Mouse (Mus musculus): ENCODE data around the gene Vps54. TPM values are rescaled to one million over a fixed set of nuclear protein-coding genes. Genes with fewer than 3 reads are reported as not detected.
A peak's percentile ranks its signal among the peaks of the same experiment; 100 is the strongest.

The Vps54 gene
- total RNA-seq, 2 experiments from 2014 or later, result 14.9 to 15.9 TPM

GRCm38 (mm10) chr11:21325781-21326180 is 86.7 kb downstream of the Vps54 start:
- intact Hi-C loops (cut with DNase I; ENCODE audit: low total_unique reads), result no loop called here

GRCm38 (mm10) chr11:21326770-21327169 is 87.7 kb downstream of the Vps54 start:
- intact Hi-C loops (cut with DNase I; ENCODE audit: low total_unique reads), result no loop called here

More at GRCm38 (mm10) chr11:21325781-21326180, 86.7 kb downstream of the Vps54 start:
- DNase-seq, result no peak

GRCm38 (mm10) chr11:21327486-21327885 is 88.4 kb downstream of the Vps54 start:
- no peak for DNase-seq
- intact Hi-C loops (cut with DNase I; ENCODE audit: low total_unique reads), result no loop called here

More at GRCm38 (mm10) chr11:21326770-21327169, 87.7 kb downstream of the Vps54 start:
- DNase-seq, result no peak

GRCm38 (mm10) chr11:21328141-21328540 is 89.1 kb downstream of the Vps54 start:
- intact Hi-C loops (cut with DNase I; ENCODE audit: low total_unique reads), result no loop called here
- DNase-seq, result no peak

- DNase-seq, result no peak
- intact Hi-C loops (cut with DNase I; ENCODE audit: low total_unique reads), result no loop called here
Observed at GRCm38 (mm10) chr11:21332639-21333295, 93.7 kb downstream of the Vps54 start.

GRCm38 (mm10) chr11:21337855-21338254 is 98.8 kb downstream of the Vps54 start:
- peak; percentile 56 for DNase-seq
- intact Hi-C loops (cut with DNase I; ENCODE audit: low total_unique reads), result no loop called here

GRCm38 (mm10) chr11:21339088-21339487 is 100.0 kb downstream of the Vps54 start:
- no peak for DNase-seq
- intact Hi-C loops (cut with DNase I; ENCODE audit: low total_unique reads), result no loop called here

GRCm38 (mm10) chr11:21343490-21343889 is 104.4 kb downstream of the Vps54 start:
- intact Hi-C loops (cut with DNase I; ENCODE audit: low total_unique reads), result loop anchor here (10.0 kb wide), 1 partner anchor 111 kb away; no protein-coding TSS in a partner anchor
- DNase-seq, result no peak

GRCm38 (mm10) chr11:21346020-21346419 is 106.9 kb downstream of the Vps54 start:
- intact Hi-C loops (cut with DNase I; ENCODE audit: low total_unique reads), result loop anchor here (10.0 kb wide), 1 partner anchor 109 kb away; no protein-coding TSS in a partner anchor
- DNase-seq, result no peak

GRCm38 (mm10) chr11:21348890-21349289 is 109.8 kb downstream of the Vps54 start:
- no peak for DNase-seq
- intact Hi-C loops (cut with DNase I; ENCODE audit: low total_unique reads), result loop anchor here (10.0 kb wide), 1 partner anchor 106 kb away; no protein-coding TSS in a partner anchor

- intact Hi-C loops (cut with DNase I; ENCODE audit: low total_unique reads), result no loop called here
- DNase-seq, result no peak
Observed at GRCm38 (mm10) chr11:21351296-21351695, 112.2 kb downstream of the Vps54 start.

GRCm38 (mm10) chr11:21363144-21363940 is 124.3 kb downstream of the Vps54 start:
- intact Hi-C loops (cut with DNase I; ENCODE audit: low total_unique reads), result no loop called here

GRCm38 (mm10) chr11:21368466-21368865 is 129.4 kb downstream of the Vps54 start:
- intact Hi-C loops (cut with DNase I; ENCODE audit: low total_unique reads), result no loop called here
- DNase-seq, result peak; percentile 16

More at GRCm38 (mm10) chr11:21363144-21363940, 124.3 kb downstream of the Vps54 start:
- DNase-seq, result no peak

GRCm38 (mm10) chr11:21369248-21370016 is 130.4 kb downstream of the Vps54 start:
- intact Hi-C loops (cut with DNase I; ENCODE audit: low total_unique reads), result no loop called here
- DNase-seq, result no peak

- DNase-seq, result peak; percentile 88
- intact Hi-C loops (cut with DNase I; ENCODE audit: low total_unique reads), result no loop called here
Observed at GRCm38 (mm10) chr11:21370399-21371121, 131.5 kb downstream of the Vps54 start.

Measured in gastrocnemius, postnatal 14 days (tissue).